Mouse (Mus musculus) frontal cortex, adult (tissue): ENCODE measurements at regions not wholly inside any gene's neighbourhood (a gene's known extent, or its start where the extent isn't known, plus 50 kb on each side); places are given as distances from the start of the nearest gene placed in this dataset.

Experiments
- ATAC-seq: cut with Nextera tagmentation; 2 replicates; pipeline ENCODE4 v1.9.2; 2017; ENCODE audit warnings: mild to moderate bottlenecking, moderate library complexity, mixed read lengths; ENCODE audit not compliant: low TSS enrichment

DNA sequence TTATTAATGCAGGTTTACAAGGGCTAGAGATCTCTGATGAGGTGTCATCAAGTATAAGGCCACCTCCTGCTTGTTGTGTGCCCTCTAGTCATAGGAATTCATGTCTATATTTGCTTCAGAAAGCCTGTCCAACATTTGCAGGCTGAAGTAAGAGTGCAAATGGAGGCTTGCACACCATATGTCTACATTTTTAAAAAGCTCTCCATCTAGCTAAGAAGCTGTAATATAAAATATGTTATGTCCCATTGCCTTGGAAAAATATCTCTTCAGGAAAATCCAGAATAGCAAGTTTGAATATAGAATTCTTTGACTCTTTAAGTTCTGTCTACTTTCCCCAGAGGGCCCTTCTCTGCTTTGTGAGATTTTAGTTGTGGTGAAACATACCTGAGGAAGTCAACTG lies 134.6 kb downstream of the Cd24a start:
- ATAC-seq, result peak; percentile 93

DNA sequence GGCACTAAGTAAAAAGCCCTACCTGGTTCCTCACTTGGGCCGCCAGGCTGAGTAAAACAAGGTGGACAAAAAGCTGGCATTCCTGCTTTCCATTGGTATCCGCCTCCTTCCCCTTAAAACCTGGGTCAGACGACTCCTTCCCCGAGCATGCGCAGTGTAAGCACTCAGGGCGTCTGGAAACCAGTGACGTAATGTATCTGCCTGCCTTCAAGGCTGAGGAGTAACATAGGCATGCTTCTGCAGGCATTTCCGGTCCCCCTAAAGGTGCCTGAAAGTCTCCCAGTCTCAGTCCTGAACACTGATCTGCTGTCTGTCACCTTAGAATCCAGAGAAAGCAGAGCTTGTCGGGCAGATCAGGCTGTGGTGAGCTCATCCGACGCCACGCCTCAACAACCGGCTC lies 140.7 kb downstream of the Cd24a start:
- no peak for ATAC-seq

DNA sequence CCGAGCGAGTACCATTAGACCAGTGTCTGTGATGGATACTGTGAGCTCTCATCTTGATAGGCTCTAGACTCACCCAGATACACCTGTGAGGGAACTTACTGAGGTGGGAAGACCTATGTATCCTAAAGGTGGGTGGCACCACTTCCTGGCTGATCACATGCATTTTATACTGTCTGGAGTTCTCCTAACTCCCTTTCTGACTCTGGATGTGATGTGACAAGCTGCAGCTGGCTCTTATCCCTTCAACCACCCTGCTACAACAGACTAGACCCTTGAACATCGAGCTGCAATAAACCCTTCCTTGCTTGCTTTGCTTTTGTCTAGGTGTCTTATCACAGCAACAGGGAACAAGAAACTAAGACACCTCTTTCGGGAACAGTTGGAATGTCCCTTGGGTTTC lies 143.3 kb downstream of the Cd24a start:
- ATAC-seq, result no peak

DNA sequence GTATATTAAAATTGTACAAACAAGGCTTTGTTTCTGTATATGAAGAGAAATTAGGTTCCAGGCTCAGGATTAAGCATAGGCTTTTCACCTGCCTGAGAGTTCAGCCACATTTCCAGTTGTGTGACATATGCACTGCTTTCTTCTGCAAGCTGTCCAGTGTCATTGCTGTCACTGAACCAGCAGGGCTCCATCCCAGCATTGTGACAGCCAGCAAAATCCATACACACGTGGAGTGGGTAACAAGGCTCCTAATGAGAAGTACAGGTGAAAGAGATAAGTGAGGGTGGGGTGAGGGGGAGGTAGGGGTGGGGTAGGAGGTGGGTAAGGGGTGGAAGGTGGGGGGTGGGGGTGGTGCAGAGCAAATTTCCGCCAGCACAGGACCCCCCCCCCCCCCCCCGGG lies 144.1 kb downstream of the Cd24a start:
- ATAC-seq, result no peak

DNA sequence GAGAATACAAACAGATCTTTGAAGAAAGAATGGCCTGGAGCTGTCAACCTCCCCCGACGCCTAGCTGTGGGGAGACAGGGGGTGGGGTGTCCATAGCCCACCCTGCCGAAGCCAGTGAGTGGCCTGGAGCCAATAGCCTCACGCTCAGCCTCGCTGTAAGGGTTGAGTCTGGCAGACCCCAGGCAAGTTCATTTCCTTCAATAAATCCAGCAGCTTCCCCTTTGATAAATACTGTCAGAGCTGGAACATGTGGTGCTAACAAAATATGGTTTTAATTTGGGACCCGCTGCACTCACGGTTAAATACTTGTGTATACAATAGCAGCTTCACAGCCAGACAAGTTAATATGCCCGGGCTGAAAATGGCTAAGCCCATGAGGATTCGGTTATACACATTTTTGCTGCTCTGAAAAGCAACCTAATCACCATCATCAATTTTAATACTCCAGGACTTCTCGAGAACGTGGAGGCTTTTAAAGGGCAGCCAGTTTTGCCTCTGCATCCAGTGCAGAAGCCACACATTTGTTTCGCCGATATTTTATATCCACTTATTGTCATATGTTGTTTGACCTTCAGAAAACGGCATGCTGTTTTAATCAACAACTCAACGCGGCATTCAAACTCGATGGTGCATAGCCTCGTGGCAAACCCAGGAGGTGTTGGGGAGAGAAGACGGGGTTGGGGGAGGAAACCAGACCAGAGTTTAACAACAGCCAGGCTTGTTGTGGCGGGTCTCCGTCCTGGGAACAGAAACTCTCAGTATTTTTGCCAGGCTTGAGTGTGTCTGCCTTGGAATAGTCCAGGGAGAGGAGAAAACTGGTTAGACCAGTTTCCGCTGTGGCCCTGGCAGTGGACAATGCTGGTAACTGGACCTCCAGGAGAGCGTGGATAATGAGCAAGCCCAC lies 144.9 kb downstream of the Cd24a start:
- ATAC-seq, result peak; percentile 55

DNA sequence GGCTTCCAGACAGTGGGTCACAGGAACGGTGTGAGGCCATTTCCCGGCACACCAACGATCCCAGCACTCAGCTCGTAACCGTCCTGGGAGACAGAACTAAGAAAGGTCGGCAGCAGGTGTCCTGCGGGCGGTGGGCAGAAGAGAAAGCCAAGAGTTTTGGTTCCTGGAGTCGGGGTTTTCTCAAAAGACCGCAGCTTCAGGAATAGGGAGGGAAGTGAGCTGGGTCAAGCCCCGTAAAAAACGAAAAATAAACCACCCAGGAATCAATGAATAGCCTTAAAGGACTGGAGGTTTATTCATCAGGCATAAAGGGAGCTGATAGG lies 145.5 kb downstream of the Cd24a start:
- no peak for ATAC-seq

DNA sequence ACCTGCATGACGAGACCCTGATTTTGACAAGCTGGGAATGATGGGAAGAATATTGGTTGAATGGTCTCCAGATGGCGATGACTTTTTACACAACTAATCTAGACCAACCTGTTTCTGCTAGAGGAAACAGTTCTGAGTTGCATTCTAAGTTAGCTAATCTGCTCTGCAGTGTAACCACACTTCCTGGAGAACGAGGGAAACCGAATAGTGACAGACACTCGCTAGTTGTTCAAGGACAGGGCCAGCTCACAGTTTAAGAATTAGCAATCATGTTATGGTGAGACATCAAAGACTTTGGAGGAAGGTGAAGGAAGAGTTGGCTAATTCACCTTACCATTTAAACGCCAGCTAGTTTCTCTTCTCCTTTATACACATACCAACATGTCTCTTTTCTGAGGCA lies 149.7 kb downstream of the Cd24a start:
- ATAC-seq, result no peak

DNA sequence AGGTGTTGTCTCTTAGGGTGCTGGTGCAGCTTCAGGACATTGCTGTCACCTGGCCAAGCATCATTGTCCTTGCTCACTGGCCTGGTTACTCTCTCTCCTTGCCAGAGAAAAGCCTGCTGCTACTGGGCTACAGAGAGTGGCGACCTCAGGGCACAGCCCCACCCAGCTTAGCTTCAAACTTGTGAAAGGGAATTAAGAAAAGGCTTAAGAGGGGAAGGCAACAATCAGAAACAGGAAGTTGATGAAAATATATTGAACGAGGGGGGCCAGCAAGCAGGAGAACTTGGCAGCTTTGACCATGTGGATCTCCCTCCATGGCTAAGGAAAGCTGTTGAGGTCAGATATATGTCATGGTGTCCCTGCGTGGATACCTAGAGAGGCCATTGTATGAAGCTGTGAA lies 151.1 kb downstream of the Cd24a start:
- ATAC-seq, result no peak

DNA sequence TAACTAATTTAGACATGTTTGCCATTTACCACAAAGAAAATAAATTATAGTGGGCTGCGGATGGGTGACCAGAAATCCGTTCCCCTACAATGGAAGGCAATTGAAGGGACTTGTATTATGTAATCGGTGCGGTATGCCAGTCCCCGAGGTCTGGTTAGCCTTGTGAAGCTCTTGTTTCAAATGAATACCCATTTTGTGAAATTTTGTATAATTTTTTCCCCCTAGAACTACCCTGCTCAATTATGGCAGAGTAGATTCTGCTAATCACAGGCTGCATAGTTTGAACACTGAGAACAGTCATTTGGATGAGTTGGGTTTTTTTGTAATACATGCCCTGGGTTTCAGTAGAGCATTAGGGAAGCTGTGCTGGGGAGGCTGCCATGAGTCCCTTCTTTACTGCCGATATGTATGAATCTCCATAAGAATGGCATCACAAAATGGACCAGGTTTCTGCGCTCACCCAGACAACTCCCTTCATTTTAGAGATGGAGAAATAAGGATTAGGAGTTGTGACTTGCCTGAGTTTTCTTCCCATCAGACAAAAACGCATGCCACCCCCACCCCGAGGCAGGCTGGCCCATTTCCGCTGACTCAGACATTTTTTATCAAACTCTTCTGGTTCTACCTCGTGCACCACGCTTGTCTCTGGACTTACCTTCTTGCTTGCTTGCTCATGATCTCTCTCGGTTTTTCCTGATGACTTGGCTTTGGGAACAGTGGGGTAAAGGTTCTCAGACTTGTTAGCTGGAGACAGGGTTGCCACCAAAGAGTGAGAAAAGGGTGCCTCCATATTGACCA lies 155.7 kb downstream of the Cd24a start:
- ATAC-seq, result no peak

DNA sequence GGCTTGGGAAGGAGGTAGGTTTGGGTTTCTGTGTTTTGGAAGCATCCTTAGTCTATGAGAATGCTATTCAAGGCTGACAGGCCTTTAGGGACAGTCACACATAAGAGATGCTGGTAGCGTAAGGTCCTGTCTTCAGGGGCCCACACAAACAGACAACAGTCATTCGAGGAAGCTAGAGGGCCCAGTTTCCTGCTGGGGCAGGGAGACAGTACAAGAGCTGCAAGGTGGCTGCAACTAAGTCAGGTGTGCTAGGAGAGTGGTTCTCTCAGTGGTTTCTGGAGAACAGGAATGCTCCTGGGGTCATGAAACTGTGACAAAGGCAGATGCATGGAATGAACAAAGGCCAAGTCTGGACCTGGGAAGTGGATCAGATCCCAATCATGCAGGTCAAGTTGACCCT lies 161.1 kb downstream of the Cd24a start:
- ATAC-seq, result no peak

DNA sequence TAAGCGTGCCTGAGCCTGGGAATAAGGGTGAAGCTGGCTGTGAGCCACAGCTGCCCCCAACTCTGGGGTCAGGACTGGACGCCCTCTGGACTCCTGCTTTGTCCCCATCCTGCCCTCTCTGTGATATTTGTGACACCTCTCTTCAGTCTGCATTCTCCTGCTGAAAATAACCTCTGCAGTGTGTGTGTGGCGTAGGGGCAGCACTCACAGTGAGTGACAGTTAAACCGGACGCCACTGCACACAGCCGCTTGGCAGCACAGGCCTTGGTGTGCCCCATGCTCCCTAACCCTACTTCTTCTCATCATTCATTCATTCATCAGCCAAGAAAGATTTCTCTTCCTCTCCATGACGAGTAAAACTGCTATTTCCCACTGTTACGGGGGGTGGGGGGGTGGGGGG lies 161.6 kb downstream of the Cd24a start:
- no peak for ATAC-seq

DNA sequence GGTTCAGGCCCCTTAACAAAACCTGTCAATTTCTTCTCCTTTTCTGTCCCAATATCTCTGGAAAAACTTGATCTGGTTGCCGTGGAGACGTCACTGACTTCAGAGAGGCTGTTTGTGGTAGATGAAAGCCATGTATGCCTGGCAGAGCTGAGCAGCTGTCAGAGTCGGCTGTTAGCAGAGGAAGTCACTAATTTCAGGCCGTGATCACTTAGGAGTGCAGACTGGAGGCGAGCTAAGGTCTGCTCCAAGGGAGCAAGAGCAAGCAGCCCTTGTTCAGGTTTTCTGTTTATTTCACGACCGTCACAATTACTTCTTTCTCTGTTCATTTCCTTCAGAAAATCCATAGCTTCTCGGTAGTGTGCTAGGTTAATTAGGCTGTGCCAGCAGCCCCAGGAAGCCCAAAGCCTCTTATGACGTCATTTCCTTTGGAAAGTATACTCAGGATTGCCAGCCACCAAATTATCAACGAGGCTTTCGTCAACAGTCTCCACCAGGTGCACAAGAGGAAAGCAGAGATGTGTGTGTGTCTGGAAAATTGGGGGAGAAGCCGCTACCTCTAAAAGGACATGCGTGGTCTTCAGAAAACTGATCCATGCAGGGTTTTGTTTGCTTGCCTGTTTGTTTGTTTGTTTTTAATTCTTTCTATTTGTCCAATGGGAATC lies 161.2 kb downstream of the Qrsl1 start:
- ATAC-seq, result peak; percentile 85

DNA sequence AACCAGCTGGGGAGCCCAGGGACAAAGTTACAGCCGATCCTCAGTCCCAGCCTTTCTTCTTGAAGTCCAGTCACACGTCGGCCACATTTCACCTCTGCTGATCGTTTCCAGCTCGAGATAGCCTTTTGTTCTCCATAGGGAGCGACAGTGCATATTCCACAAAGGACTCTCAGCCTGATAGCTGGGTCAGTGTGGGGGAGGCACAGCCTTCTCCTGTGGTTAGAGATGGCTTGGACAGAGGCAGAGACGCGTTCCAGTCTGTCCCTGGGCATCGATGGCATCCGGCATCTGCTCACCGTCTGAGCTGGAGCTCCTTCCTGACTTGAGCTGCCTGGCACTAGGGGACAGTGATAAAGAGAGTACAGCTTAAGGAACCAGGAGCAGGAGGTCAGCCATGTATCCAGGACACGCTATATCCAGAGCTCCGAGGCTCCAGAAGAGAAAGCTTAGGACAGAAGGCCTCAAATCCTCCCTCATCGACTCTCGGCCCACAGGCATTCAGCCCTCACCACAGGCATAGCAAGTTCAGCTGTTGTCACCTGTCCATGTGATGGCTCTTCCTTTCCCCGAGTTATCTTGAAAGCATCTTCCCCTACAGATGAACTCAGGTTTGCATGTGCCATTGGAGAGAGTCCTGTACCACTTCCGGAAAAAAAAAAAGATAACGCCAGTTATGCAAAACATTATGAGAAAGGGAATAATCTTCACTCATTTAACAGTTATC lies 160.0 kb downstream of the Qrsl1 start:
- no peak for ATAC-seq

DNA sequence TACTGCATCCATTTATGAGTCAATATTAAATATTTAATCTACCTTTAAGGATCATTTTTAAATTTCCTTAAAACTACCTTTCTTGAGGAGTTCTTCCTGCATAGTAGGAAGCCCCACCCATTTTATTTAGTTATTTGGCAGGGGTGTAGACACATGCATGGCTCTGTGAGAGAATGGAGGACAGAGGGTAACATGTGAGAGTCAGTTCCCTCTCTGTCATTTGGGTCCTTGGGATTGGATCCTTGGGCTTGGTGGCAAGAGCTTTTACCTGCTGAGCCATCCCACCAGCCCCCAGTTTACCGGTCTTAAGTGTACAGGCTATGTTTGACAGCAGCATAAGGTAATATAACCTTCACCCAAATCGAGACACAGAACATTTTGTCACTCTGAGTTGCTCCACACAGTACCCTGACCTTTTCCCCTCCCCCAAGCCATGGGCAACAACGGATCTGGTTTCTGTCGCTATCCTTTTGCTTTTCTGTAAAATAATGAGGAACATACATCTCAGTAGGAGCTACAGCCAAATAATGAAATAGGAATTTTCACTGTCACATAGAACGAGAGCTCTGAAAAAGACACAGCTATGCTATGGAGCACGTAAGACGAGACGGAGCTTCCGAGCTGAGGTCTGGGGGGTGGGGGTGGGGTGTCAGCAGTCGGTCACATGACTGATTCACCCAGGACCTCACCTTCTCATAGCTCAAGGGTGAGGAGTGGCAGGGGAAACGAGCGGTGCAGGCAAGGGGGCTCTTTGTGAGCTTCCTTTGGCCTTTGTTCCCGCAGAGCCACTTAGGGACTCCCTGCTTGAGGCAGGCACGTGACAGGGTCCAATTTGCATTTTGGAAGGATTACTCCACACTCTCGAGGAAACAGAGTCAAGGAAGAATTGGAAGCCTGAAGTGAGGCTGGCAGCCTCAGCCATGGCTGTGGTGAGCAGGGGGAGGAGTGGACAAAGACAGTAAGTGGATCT lies 159.2 kb downstream of the Qrsl1 start:
- ATAC-seq, result no peak

DNA sequence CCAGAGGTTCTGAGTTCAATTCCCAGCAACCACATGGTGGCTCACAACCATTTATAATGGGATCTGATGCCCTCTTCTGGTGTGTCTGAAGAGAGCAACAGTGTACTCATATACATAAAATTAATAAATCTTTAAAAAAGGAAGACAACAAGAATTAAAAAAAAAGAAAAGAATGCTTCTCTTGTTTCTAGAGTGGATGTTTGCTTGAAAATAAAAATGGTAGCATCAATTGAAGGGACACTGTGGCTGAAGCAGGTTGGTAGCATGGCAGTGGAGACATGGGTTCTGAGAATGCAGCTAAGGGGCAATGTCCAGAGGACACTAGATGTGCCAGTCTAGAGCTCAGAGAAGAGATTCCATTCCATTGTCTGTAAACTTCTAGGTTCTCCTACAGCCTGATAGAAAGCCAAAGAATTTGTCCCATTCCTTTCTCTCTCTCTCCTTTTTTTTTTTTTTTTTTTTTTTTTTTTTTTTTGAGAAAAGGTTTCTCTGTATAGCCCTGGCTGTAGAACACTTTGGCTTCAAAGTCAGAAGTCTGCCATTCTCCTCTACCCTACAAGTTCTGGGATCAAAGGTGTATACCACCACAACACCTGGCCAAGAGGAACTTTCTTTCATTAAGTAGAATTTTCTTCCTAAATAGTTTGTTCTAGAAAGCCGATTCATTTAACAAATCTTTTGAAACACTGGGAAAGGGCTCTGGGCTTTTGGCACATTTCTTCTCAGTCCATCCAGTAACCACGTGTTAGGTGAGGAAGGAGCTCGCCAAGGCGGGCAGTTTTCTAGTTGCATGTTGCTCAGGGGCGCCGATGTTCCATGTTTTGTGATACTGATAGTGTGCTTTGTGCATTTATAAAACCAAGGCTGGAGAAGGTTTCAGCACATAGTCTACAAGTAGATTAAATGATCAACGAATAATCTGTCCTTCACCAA lies 158.1 kb downstream of the Qrsl1 start:
- no peak for ATAC-seq

DNA sequence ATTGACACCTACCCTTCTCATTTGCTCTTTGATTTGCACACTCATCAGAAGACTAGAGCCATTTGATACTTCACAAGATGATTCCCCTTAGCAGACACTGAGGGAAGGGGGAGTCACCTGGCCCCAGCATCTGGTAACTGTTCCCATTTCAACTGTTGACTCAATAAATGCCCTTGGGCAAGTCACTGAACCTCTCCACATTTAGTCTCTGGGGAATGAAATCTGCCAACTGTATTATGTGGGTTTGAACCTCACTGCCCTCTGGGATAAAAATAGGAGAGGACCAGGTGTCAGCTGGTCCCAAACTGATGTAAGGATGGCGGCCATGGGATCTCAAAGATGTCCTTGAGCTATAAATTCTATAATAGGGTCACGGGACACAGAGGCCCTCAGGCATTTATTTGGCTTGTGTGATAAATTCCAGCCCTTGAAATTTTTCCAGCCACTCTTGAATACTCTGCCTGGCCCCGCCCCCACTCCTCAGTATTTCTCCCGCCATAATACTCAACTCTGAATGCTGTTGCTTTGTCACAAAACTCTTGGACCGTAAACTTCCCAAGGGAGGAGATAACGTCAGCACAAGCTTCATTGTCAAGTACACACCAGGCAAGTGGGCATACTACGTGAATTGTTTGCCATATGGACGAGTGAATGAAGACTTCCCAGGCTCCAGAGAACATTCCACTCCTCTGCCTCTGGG lies 155.5 kb downstream of the Qrsl1 start:
- no peak for ATAC-seq

DNA sequence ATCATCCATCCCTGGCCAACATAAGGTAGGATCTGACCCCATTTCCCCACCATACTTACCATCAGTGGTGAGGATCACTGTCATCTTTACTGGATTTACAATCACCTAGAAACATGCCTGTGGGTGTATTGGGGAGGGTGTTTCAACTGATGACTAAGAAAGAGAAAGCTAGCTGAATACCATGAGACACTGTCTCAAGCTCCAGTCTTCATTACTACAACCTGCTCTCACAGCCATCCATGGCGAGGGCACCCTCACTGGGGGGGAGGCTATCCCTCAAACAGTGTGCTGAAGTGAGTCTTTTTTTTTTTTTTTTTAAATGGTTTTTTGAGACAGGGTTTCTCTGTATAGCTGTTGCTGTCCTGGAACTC lies 154.9 kb downstream of the Qrsl1 start:
- no peak for ATAC-seq

DNA sequence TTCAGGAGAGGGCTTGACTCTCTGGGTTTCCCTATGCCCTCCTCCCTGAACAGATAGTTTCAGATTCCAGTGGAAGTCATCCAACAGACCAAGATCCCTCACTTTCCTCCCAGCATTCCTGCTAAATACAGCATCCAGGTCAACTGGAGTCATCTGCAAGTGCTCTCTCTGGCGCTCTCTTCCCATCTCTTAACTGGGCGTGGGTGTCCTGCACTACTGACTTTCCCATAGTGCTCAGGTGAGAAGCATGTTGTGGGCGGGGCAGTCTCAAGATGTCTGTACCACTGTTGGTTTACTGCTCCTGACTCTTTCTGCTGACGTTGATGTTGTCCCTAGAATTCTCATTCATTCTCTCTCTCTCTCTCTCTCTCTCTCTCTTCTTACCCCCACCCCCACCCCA lies 154.0 kb downstream of the Qrsl1 start:
- no peak for ATAC-seq

DNA sequence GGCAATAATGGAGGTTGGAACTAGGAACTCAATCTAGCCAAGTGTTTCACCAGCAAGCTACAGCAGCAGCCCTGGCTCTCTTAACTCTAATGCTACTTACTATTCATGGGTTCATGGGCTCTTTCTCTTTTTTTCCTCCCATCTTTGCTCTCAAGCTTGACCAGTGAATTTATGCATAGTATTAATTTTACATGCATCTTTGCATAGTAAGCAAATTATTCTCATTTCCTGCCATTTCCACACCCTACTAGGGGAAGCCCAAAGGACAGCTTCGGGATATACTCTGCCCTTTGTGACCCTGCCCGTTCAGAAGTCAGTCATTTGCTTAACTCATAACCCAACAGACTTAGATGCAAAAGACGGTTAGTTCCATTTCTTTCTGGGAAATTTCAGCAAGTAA lies 153.2 kb downstream of the Qrsl1 start:
- ATAC-seq, result no peak
